Mouse (Mus musculus) lung, postnatal 10 days (tissue): Measurements from ENCODE around the gene Pisd.

ENCODE experiments used
- DNase-seq: peaks from one replicate; pipeline ENCODE4 v3.0.0; 2021

Gene Pisd

DNA sequence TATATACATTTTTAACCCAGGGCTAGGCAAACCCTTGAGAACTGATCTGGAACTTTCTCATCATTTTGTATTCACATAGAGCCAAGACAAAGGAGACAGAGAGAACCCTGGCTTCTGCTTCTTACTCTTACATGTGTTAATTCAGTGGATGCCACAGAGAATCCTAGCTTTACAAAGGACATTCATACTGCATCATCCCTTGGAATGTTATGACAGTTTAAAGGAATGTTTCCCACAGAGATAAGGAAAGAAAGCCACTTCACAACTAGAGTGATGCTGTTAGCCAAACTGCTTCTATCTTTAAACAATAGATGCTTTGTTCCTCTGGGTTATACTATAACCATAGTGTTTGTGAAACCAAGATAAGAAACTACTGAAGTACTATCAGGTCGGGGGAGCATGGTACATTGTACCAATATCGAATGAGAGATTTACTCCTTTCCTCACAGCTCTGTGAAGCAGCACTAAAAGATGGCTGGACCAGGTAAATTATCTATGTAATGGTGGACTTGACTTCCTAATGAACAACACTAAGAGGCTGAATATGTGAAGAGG is 79.1 kb downstream of the Pisd start:
- no peak for DNase-seq

DNA sequence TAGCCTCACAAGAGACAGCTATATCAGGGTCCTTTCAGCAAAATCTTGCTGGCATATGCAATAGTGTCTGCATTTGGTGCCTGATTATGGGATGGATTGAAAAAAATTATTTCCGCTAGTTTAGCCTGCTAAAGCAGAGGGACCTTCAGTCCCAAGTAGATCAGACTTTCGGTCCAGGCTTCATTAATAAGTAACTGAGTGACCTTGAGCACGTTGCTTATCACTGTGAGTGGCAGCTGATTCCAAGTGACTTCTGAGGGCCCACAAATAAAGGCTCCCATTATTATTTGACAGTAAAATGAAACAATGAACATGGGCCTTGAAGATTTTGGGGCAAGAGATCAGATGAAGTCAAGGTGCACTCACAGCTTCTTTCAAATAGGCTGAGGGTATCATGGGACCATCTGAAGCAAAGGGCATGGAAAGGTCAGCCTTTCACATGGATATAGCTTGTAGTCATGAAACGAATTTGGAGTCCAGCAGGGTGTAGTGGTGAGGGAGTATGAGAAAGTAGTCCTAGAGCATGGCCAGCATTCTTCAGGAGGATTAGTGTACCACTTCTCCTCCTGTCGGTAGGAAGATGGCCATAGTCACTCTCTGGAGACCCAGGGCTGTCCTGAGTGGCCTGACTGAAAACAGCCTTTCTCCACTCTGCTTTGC is 88.1 kb downstream of the Pisd start:
- no peak for DNase-seq

DNA sequence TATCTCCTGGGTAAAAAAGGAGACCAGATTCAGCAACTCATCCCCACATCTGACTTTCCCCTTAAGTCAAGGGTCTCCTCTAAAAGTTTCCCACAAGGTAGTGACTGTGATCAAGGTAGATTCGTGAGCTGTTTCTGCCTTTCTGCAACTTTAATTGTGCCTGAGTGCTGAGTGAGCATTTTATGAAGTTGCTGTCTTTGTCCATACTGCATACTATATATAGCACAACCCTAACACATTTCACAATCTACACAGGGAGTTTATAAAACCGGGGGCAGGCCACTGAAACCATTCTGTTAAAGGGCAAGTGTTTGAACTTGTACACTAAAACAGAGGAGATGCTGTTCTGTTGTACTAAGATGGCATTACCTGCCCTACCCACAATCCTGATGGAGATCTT is 92.0 kb downstream of the Pisd start:
- no peak for DNase-seq
